Mouse (Mus musculus): ENCODE results near the gene Ccdc106. TPM values are rescaled to one million over a fixed set of nuclear protein-coding genes. Genes with fewer than 3 reads are reported as not detected.
"Not testable (repeated sequence)": the region's sequence is repeated elsewhere in the genome, so short reads cannot be mapped to it uniquely, and the experiment has no call there.

The Ccdc106 gene
- polyA plus RNA-seq, 1 experiment from 2014 or later: 4.7 TPM

DNA sequence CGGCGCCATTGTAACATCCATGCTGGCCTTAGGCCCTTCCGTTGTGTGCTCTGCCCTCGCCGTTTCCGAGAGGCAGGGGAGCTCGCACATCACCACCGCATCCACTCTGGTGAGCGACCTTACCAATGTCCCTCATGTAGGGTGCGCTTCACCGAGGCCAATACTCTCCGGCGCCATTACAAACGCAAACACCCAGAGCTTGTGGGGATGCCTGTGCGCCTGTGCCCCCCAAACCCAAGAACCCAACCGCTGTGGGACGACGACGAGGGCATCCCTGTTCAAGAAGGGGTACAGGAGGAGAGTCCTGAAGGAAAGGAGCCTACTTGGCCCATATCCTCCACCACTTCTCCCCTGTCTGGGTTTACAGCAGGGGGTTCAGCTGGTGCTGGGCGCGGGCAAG, 2.4 kb upstream of the Ccdc106 start:
- Histone ChIP-seq H3K36me3 (replicated peaks) (peaks cover 32% of the 10 kb centered on the region), H3K27me3 (ENCODE audit: poor library complexity, severe bottlenecking) (no peaks in the 10 kb centered on the region), H3K9me3 (peaks cover 16% of the 10 kb centered on the region; the same call in 1 of the 2 replicates), H3K27ac (no peak overlapping the region), H3K4me1 (peaks cover 41% of the 10 kb centered on the region), H3K4me3 (no peak overlapping the region)
- WGBS: 95% methylated on average over 21 of the region's 21 CpGs
- DNase-seq (ENCODE audit: extremely low spot score, low spot score): no peak

- H3K4me1 ChIP-seq: peaks cover 34% of the 10 kb centered on the region
- H3K36me3 ChIP-seq (replicated peaks): peaks cover 46% of the 10 kb centered on the region
- 32% methylated on average over 8 of the region's 8 CpGs for WGBS
- H3K27ac ChIP-seq: peak overlapping the region; percentile 98
- not testable (repeated sequence) for H3K27me3 ChIP-seq (ENCODE audit: poor library complexity, severe bottlenecking); DNase-seq (ENCODE audit: extremely low spot score, low spot score)
- H3K9me3 ChIP-seq: peaks cover 16% of the 10 kb centered on the region; the same call in 1 of the 2 replicates
- peak overlapping the region; percentile 94 for H3K4me3 ChIP-seq
Measured at GRCm38 (mm10) chr7:5019576-5019975, 777 bp upstream of the Ccdc106 start.

- no peak for DNase-seq (ENCODE audit: extremely low spot score, low spot score)
- Histone ChIP-seq H3K27ac (peak overlapping the region; percentile 98), H3K27me3 (ENCODE audit: poor library complexity, severe bottlenecking) (no peaks in the 10 kb centered on the region), H3K9me3 (peaks cover 12% of the 10 kb centered on the region; the same call in 1 of the 2 replicates), H3K4me3 (peak overlapping the region; percentile 94), H3K36me3 (replicated peaks) (peaks cover 57% of the 10 kb centered on the region), H3K4me1 (peaks cover 31% of the 10 kb centered on the region)
- WGBS: under 1% methylated on average over 15 of the region's 15 CpGs
Measured at GRCm38 (mm10) chr7:5020685-5021084, 332 bp downstream of the Ccdc106 start.

DNA sequence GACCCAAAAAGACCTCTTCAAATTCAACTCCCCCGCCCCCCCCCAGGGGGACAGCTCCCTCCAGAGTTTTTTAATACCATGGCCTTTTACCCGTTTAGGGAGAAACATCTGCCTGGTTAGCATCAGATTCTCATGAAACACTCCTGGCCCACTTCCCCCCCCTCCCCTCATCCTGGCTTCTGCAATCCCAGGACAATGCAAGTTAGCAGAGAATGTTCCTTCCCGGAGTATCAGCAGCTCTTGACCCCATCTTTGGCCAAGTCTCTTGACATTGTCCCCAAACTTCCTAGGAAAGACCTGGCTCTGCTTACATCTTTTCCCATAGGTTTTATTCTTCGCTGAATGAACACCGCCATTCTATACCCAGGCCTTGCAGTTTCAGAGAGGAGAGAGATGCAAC, 844 bp downstream of the Ccdc106 start:
- peak overlapping the region; percentile 98 for H3K27ac ChIP-seq
- H3K9me3 ChIP-seq: peaks cover 12% of the 10 kb centered on the region; the same call in 1 of the 2 replicates
- peaks cover 26% of the 10 kb centered on the region for H3K4me1 ChIP-seq
- peak overlapping the region; percentile 94 for H3K4me3 ChIP-seq
- no peaks in the 10 kb centered on the region for H3K27me3 ChIP-seq (ENCODE audit: poor library complexity, severe bottlenecking)
- DNase-seq (ENCODE audit: extremely low spot score, low spot score): no peak
- 56% methylated on average over 5 of the region's 5 CpGs for WGBS
- H3K36me3 ChIP-seq (replicated peaks): peaks cover 62% of the 10 kb centered on the region

- peaks cover 59% of the 10 kb centered on the region for H3K9me3 ChIP-seq
- H3K36me3 ChIP-seq (replicated peaks): peaks cover 98% of the 10 kb centered on the region
- 97% methylated on average over 22 of the region's 22 CpGs for WGBS
- DNase-seq (ENCODE audit: extremely low spot score, low spot score): no peak
- no peak overlapping the region for H3K27ac ChIP-seq
- no peaks in the 10 kb centered on the region for H3K27me3 ChIP-seq (ENCODE audit: poor library complexity, severe bottlenecking)
- H3K4me1 ChIP-seq: no peaks in the 10 kb centered on the region
- H3K4me3 ChIP-seq: peak overlapping the region; percentile 20; the same call in 1 of the 2 replicates
Measured at GRCm38 (mm10) chr7:5029543-5029942, 9.2 kb downstream of the Ccdc106 start.

GRCm38 (mm10) chr7:5029946-5030345, 9.6 kb downstream of the Ccdc106 start:
- 90% methylated on average over 21 of the region's 21 CpGs for WGBS
- H3K27me3 ChIP-seq (ENCODE audit: poor library complexity, severe bottlenecking): no peaks in the 10 kb centered on the region
- H3K36me3 ChIP-seq (replicated peaks): peaks cover 98% of the 10 kb centered on the region
- no peak for DNase-seq (ENCODE audit: extremely low spot score, low spot score)
- no peaks in the 10 kb centered on the region for H3K4me1 ChIP-seq
- peaks cover 63% of the 10 kb centered on the region for H3K9me3 ChIP-seq
- no peak overlapping the region for H3K27ac ChIP-seq
- peak overlapping the region; percentile 20 for H3K4me3 ChIP-seq

DNA sequence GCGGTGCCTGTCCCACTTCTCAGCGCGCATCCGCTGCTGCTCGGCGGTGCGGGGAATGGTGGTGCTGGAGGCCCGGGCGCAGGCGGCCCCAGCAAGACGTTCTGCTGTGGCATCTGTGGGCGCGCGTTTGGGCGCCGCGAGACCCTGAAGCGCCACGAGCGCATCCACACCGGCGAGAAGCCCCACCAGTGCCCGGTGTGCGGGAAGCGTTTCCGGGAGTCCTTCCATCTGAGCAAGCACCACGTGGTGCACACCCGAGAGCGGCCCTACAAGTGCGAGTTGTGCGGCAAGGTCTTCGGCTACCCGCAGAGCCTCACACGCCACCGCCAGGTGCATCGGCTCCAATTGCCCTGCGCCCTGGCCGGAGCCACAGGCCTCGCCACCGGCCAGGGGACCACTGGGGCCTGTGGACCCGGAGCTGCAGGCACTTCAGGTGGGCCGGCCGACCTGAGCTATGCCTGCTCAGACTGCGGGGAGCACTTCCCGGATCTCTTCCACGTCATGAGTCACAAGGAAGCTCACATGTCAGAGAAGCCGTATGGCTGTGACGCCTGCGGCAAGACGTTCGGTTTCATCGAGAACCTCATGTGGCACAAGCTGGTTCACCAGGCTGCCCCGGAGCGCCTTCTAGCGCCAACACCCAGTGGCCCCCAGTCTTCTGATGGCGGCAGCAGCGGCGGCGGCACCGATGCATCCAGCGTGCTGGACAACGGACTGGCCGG, 10.4 kb downstream of the Ccdc106 start:
- no peaks in the 10 kb centered on the region for H3K27me3 ChIP-seq (ENCODE audit: poor library complexity, severe bottlenecking)
- H3K4me3 ChIP-seq: peak overlapping the region; percentile 20; the same call in 1 of the 2 replicates
- H3K36me3 ChIP-seq (replicated peaks): peaks cover 98% of the 10 kb centered on the region
- peaks cover 69% of the 10 kb centered on the region for H3K9me3 ChIP-seq
- DNase-seq (ENCODE audit: extremely low spot score, low spot score): no peak
- no peaks in the 10 kb centered on the region for H3K4me1 ChIP-seq
- H3K27ac ChIP-seq: no peak overlapping the region
- 83% methylated on average over 63 of the region's 63 CpGs for whole genome bisulfite sequencing

DNA sequence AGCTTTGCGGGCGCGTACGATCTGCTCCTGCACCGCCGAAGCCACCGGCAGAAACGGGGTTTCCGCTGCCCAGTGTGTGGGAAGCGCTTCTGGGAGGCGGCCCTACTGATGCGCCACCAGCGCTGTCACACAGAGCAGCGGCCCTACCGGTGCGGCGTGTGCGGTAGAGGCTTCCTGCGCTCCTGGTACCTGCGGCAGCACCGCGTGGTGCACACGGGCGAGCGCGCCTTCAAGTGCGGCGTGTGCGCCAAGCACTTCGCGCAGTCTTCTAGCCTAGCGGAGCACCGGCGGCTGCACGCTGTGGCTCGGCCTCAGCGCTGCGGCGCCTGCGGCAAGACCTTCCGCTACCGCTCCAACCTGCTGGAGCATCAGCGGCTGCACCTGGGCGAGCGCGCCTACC, 11.1 kb downstream of the Ccdc106 start:
- Histone ChIP-seq H3K27me3 (ENCODE audit: poor library complexity, severe bottlenecking) (no peaks in the 10 kb centered on the region), H3K4me3 (peak overlapping the region; percentile 20; the same call in 1 of the 2 replicates), H3K36me3 (replicated peaks) (peaks cover 98% of the 10 kb centered on the region), H3K27ac (no peak overlapping the region), H3K4me1 (no peaks in the 10 kb centered on the region), H3K9me3 (peaks cover 75% of the 10 kb centered on the region)
- WGBS: 78% methylated on average over 46 of the region's 46 CpGs
- no peak for DNase-seq (ENCODE audit: extremely low spot score, low spot score)

GRCm38 (mm10) chr7:5033818-5034217, 13.5 kb downstream of the Ccdc106 start, which contains the start of gene 4632433K11Rik:
Gene 4632433K11Rik (plus strand): TSS chr7:5034118.
- H3K4me3 ChIP-seq: no peak within 1 kb of the TSS

GRCm38 (mm10) chr7:5035628-5036027, 15.3 kb downstream of the Ccdc106 start:
- peaks cover 53% of the 10 kb centered on the region for H3K9me3 ChIP-seq
- 94% methylated on average over 17 of the region's 17 CpGs for WGBS
- no peak overlapping the region for H3K4me3 ChIP-seq
- H3K36me3 ChIP-seq (replicated peaks): peaks cover 63% of the 10 kb centered on the region
- peaks cover 21% of the 10 kb centered on the region for H3K4me1 ChIP-seq
- no peak for DNase-seq (ENCODE audit: extremely low spot score, low spot score)
- no peaks in the 10 kb centered on the region for H3K27me3 ChIP-seq (ENCODE audit: poor library complexity, severe bottlenecking)
- H3K27ac ChIP-seq: no peak overlapping the region

More at GRCm38 (mm10) chr7:5033818-5034217, 13.5 kb downstream of the Ccdc106 start, which contains the start of gene 4632433K11Rik:
- DNase-seq (ENCODE audit: extremely low spot score, low spot score): no peak
- peaks cover 71% of the 10 kb centered on the region for H3K9me3 ChIP-seq
- H3K27me3 ChIP-seq (ENCODE audit: poor library complexity, severe bottlenecking): no peaks in the 10 kb centered on the region
- 91% methylated on average over 3 of the region's 3 CpGs for WGBS
- H3K27ac ChIP-seq: no peak within 1 kb of the TSS
- H3K36me3 ChIP-seq (replicated peaks): peaks cover 77% of the 10 kb centered on the region
- H3K4me1 ChIP-seq: peaks cover 14% of the 10 kb centered on the region

DNA sequence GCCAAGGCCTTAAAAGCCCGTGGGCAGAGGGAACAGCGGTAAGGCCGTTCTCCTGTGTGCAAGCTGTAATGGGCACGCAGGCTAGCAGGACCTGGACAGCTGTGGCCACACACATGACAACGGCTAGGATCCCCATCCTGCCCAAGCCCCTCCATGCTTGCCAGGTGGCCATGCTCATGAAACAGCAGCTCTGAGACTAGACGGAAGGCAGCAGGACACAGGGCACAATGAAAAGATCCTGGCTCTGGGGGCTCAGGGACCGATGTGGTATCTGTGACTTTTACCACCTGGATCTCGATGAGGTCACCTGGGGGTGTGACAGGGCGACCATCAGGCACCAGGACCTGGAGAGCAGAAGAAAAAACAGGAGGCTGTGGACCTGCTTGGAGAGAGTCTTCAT, 15.8 kb downstream of the Ccdc106 start:
- H3K9me3 ChIP-seq: peaks cover 47% of the 10 kb centered on the region
- H3K4me1 ChIP-seq: peaks cover 21% of the 10 kb centered on the region
- no peaks in the 10 kb centered on the region for H3K27me3 ChIP-seq (ENCODE audit: poor library complexity, severe bottlenecking)
- no peak overlapping the region for H3K27ac ChIP-seq
- peaks cover 61% of the 10 kb centered on the region for H3K36me3 ChIP-seq (replicated peaks)
- no peak overlapping the region for H3K4me3 ChIP-seq
- no peak for DNase-seq (ENCODE audit: extremely low spot score, low spot score)
- 90% methylated on average over 9 of the region's 9 CpGs for WGBS

DNA sequence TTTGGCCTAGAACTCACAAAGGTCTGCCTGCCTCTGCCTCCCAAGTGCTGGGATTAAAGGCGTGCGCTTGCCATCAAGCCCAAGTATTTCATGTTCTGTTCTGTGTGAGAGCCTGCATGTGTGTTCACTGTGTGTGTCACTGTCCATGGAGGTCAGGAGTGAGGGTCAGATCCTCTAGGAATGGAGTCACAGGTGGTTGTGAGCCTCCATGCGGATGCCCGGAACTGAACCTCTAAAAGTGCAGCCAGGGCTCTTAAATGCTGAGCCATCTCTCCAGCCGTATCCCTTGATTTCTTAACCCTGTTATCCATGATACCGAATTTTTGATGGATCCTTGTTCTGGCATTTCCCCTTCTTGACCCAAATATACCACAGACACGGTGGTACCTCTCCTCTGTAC, 16.7 kb downstream of the Ccdc106 start:
- H3K27ac ChIP-seq: no peak overlapping the region
- peaks cover 58% of the 10 kb centered on the region for H3K36me3 ChIP-seq (replicated peaks)
- peaks cover 39% of the 10 kb centered on the region for H3K9me3 ChIP-seq
- no peaks in the 10 kb centered on the region for H3K27me3 ChIP-seq (ENCODE audit: poor library complexity, severe bottlenecking)
- peak overlapping the region; percentile 76; the same call in 1 of the 2 replicates for H3K4me3 ChIP-seq
- H3K4me1 ChIP-seq: peaks cover 21% of the 10 kb centered on the region
- WGBS: 94% methylated on average over 7 of the region's 7 CpGs
- no peak for DNase-seq (ENCODE audit: extremely low spot score, low spot score)

- peaks cover 53% of the 10 kb centered on the region for H3K36me3 ChIP-seq (replicated peaks)
- peaks cover 34% of the 10 kb centered on the region for H3K9me3 ChIP-seq
- peaks cover 21% of the 10 kb centered on the region for H3K4me1 ChIP-seq
- H3K27me3 ChIP-seq (ENCODE audit: poor library complexity, severe bottlenecking): no peaks in the 10 kb centered on the region
- H3K27ac ChIP-seq: peak overlapping the region; percentile 98; the same call in 1 of the 2 replicates
- WGBS: 88% methylated on average over 8 of the region's 8 CpGs
- no peak for DNase-seq (ENCODE audit: extremely low spot score, low spot score)
- H3K4me3 ChIP-seq: peak overlapping the region; percentile 76
Measured at GRCm38 (mm10) chr7:5037467-5037866, 17.1 kb downstream of the Ccdc106 start.

All from forebrain, embryonic 10.5 days (tissue).